Mouse (Mus musculus) kidney, embryonic 15.5 days (tissue): Measurements from ENCODE around the gene Rnasel. TPM values are rescaled to one million over a fixed set of nuclear protein-coding genes. Genes with fewer than 3 reads are reported as not detected.

Source experiments
- ATAC-seq: fragments of 200-750 bp; cut with Nextera tagmentation; replicated peaks from 2 replicates; pipeline ENCODE4 v1.8.0; 2017; ENCODE audit warnings: moderate TSS enrichment; ENCODE audit not compliant: low FRiP score
- H3K27ac ChIP-seq: fragments of 300-500 bp; sonication (generic); 2 replicates; pipeline ENCODE4 v1.5.1; 2015; ENCODE audit warnings: mild to moderate bottlenecking, inconsistent platforms
- H3K27me3 ChIP-seq: fragments of 300-500 bp; sonication (generic); 2 replicates; pipeline ENCODE4 v1.6.1; 2015; ENCODE audit warnings: inconsistent platforms
- H3K36me3 ChIP-seq: fragments of 300-500 bp; sonication (generic); 2 replicates; pipeline ENCODE4 v1.6.1; 2015; ENCODE audit warnings: inconsistent platforms
- H3K4me1 ChIP-seq: fragments of 300-500 bp; sonication (generic); 2 replicates; pipeline ENCODE4 v1.6.1; 2015; ENCODE audit warnings: inconsistent platforms
- H3K4me2 ChIP-seq: fragments of 300-500 bp; sonication (generic); 2 replicates; pipeline ENCODE4 v1.6.1; 2015; ENCODE audit warnings: moderate library complexity, mild to moderate bottlenecking, inconsistent platforms
- H3K4me3 ChIP-seq: fragments of 300-500 bp; sonication (generic); replicated peaks from 2 replicates; pipeline ENCODE4 v1.5.1; 2015; ENCODE audit warnings: mild to moderate bottlenecking, inconsistent platforms
- H3K9ac ChIP-seq: fragments of 300-500 bp; sonication (generic); 2 replicates; pipeline ENCODE4 v1.6.1; 2015; ENCODE audit warnings: mild to moderate bottlenecking, inconsistent platforms
- H3K9me3 ChIP-seq: fragments of 300-500 bp; sonication (generic); replicated peaks from 2 replicates; pipeline ENCODE4 v1.6.1; 2016; ENCODE audit warnings: inconsistent platforms
- WGBS: fragments of 180-500 bp; shearing (Covaris S2); methylation state at CpG from one replicate; pipeline ENCODE4 v1.1.7; 2015; ENCODE audit warnings: mixed read lengths; 5-methylcytosine and 5-hydroxymethylcytosine counted together
- polyA plus RNA-seq: library from polyadenylated mRNA; unstranded; fragments of >200 nt; fragmentation: Nextera tagmentation; extraction: Ambion mirVana; gene quantifications from 2 replicates; pipeline ENCODE4 v1.2.1, GENCODE M21; 2015

Gene Rnasel
- polyA plus RNA-seq, 1 experiment from 2014 or later = 11.6 TPM

DNA sequence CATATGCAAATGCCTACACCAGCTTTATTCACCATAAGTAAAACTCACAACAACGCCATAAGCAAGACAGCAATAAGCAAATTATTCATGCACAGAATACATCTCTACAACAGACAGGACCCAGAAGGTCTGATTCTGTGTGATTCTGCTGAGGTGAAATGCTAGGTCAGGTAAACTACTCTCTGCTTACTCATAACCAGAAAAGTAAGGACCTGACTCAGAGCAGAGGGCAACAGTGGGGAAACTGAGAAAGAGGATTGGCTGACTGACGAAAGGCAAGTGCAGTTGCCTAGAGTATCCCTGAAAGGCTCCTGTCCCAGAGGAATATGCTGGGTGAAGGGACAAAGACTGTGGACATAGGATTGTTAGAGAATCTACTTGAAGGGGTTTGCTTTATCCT lies 36.6 kb upstream of the Rnasel start:
- H3K27ac ChIP-seq = no peak overlapping the region
- WGBS = 95% methylated on average over 2 of the region's 2 CpGs
- no peak overlapping the region for H3K4me2 ChIP-seq
- H3K36me3 ChIP-seq = no peaks in the 10 kb centered on the region
- H3K4me3 ChIP-seq = no peak overlapping the region
- H3K9me3 ChIP-seq = no peaks in the 10 kb centered on the region
- H3K27me3 ChIP-seq = no peaks in the 10 kb centered on the region
- no peak for ATAC-seq
- peaks cover 9% of the 10 kb centered on the region for H3K4me1 ChIP-seq
- no peak overlapping the region for H3K9ac ChIP-seq

GRCm38 (mm10) chr1:153717990-153718389 lies 31.2 kb upstream of the Rnasel start:
- no peak overlapping the region for H3K27ac ChIP-seq

DNA sequence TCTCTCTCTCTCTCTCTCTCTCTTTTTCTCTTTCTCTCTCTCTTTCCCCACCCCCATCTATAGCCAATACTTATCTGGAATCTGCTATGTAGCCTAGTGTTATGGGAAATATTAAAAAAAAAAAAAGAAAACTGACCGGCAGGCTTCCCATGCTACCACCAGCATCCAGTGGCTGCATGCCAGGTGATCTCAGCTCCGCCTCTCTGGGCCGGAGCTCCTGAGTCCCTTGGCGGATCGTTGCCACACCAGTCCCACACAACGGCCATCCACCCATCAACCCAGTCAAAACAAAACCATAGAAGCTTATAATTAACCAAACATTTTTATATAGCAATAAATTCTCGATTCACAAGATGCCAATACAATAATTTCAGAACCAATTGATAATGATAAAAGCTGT lies 28.3 kb upstream of the Rnasel start:
- no peak overlapping the region for H3K27ac ChIP-seq
- no peak overlapping the region for H3K9ac ChIP-seq
- WGBS = 78% methylated on average over 7 of the region's 7 CpGs
- no peaks in the 10 kb centered on the region for H3K36me3 ChIP-seq
- H3K27me3 ChIP-seq = no peaks in the 10 kb centered on the region
- no peak for ATAC-seq
- H3K4me2 ChIP-seq = no peak overlapping the region
- H3K4me1 ChIP-seq = 0 out of 2 replicates have a peak, but pooled peaks cover 3% of the 10 kb centered on the region
- H3K9me3 ChIP-seq = no peaks in the 10 kb centered on the region
- H3K4me3 ChIP-seq = no peak overlapping the region

More at GRCm38 (mm10) chr1:153717990-153718389, 31.2 kb upstream of the Rnasel start:
- no peak for ATAC-seq
- no peak overlapping the region for H3K9ac ChIP-seq
- no peaks in the 10 kb centered on the region for H3K4me1 ChIP-seq
- WGBS = 86% methylated on average over 1 of the region's 1 CpGs
- no peaks in the 10 kb centered on the region for H3K27me3 ChIP-seq
- no peaks in the 10 kb centered on the region for H3K36me3 ChIP-seq
- no peaks in the 10 kb centered on the region for H3K9me3 ChIP-seq
- no peak overlapping the region for H3K4me2 ChIP-seq
- no peak overlapping the region for H3K4me3 ChIP-seq

DNA sequence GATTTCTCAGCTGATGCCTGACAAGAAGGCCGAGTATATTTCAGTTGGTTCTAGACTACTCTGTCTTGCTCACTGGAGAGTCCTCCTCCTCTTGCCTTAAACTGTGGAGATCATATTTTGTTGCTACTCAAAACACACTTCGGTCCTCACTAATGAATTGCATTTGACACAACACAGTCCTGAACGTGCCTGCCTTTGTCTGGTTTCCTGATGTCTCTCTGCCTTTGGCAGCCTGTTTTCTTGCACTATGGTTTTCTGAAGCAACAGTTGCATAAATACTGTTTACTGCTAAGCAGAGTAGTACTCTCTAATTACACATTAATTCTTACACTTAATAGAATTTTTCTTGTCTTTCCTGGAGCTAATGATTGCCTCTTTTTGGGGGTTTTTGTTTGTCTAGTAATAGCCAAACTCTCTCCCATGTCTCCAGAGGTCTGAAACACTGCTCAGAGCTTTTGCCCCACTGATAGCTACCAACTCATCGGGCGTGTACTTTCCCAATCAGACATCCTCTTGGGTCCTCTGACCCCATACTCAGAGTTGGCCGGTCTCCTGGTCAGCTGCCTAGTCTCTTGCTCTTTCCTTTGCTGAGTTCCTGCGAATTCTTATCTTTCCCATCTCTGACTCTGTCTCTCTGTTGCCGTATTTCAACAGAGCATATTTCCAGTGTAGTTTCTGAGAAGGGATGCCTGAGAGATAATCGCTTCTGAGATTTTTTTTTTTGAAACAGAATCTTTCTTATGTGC lies 27.5 kb upstream of the Rnasel start:
- H3K4me3 ChIP-seq = no peak overlapping the region
- no peak for ATAC-seq
- 71% methylated on average over 9 of the region's 9 CpGs for WGBS
- H3K36me3 ChIP-seq = no peaks in the 10 kb centered on the region
- H3K9me3 ChIP-seq = no peaks in the 10 kb centered on the region
- no peak overlapping the region for H3K9ac ChIP-seq
- no peak overlapping the region for H3K4me2 ChIP-seq
- 0 out of 2 replicates have a peak, but pooled peaks cover 3% of the 10 kb centered on the region for H3K4me1 ChIP-seq
- H3K27me3 ChIP-seq = no peaks in the 10 kb centered on the region
- H3K27ac ChIP-seq = no peak overlapping the region

DNA sequence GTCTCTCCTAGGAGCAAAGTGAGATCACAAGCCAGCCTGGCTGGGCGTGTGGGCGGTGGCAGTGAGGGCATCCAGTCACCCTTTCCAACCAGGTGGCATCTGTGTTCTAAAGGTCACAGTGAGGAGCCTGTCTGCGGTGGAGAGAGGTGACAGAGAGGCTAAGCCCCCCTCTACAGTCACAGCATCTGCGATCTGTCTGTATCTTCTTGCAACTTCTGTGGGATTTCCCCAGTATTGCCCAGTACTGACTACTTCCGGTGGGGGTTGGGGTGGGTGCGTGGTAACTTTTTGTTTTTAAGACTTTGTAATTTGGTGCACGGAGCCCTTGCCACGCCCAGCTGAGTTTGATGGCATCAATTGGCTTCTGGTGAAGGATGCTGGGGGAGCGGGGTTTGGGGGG lies 25.8 kb upstream of the Rnasel start:
- H3K9ac ChIP-seq = no peak overlapping the region
- WGBS = 64% methylated on average over 9 of the region's 9 CpGs
- no peak overlapping the region for H3K4me3 ChIP-seq
- ATAC-seq = no peak
- H3K27me3 ChIP-seq = no peaks in the 10 kb centered on the region
- H3K4me2 ChIP-seq = no peak overlapping the region
- H3K36me3 ChIP-seq = no peaks in the 10 kb centered on the region
- H3K9me3 ChIP-seq = no peaks in the 10 kb centered on the region
- 0 out of 2 replicates have a peak, but pooled peaks cover 3% of the 10 kb centered on the region for H3K4me1 ChIP-seq
- H3K27ac ChIP-seq = no peak overlapping the region

DNA sequence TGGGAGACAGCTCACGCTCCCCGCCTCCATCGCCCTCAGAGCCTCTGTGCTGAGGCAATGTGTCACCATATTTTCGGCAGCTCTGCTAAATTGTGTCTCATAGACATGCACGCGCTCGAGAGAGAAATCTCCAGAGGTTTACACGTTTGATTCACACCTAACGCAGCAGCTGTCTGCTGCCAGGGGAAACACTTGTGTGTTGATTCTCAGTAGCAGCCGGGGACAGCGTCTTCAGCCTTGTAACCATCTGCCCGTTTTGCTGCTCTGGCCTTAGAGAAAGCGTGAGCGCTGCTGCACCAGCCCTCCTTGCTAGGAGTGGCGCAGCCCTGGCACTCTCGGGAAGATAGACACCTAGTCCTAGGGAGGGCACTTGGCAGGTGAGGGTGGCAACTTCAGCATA lies 22.6 kb upstream of the Rnasel start:
- H3K27me3 ChIP-seq = no peaks in the 10 kb centered on the region
- no peak overlapping the region for H3K9ac ChIP-seq
- 83% methylated on average over 16 of the region's 16 CpGs for WGBS
- no peaks in the 10 kb centered on the region for H3K9me3 ChIP-seq
- H3K36me3 ChIP-seq = no peaks in the 10 kb centered on the region
- no peak overlapping the region for H3K27ac ChIP-seq
- H3K4me2 ChIP-seq = no peak overlapping the region
- H3K4me3 ChIP-seq = no peak overlapping the region
- 0 out of 2 replicates have a peak, but pooled peaks cover 3% of the 10 kb centered on the region for H3K4me1 ChIP-seq
- no peak for ATAC-seq

- Histone ChIP-seq H3K4me1 (peaks cover 6% of the 10 kb centered on the region), H3K27me3 (no peaks in the 10 kb centered on the region), H3K4me2 (no peak overlapping the region), H3K36me3 (no peaks in the 10 kb centered on the region), H3K9me3 (no peaks in the 10 kb centered on the region), H3K27ac (no peak overlapping the region), H3K4me3 (no peak overlapping the region), H3K9ac (no peak overlapping the region)
- WGBS = 39% methylated on average over 2 of the region's 2 CpGs
- ATAC-seq = no peak
These were observed 19.4 kb upstream of the Rnasel start for GRCm38 (mm10) chr1:153729806-153730205.

- 0 out of 2 replicates have a peak, but pooled peaks have one; percentile 29 for ATAC-seq
- no peak overlapping the region for H3K4me3 ChIP-seq
- no peak overlapping the region for H3K4me2 ChIP-seq
- H3K9me3 ChIP-seq = no peaks in the 10 kb centered on the region
- no peaks in the 10 kb centered on the region for H3K36me3 ChIP-seq
- 56% methylated on average over 3 of the region's 3 CpGs for WGBS
- H3K4me1 ChIP-seq = peaks cover 6% of the 10 kb centered on the region
- H3K27me3 ChIP-seq = peaks cover 4% of the 10 kb centered on the region; the same call in 1 of the 2 replicates
- H3K9ac ChIP-seq = no peak overlapping the region
- 0 out of 2 replicates have a peak overlapping the region, but pooled peaks have one; percentile 11 for H3K27ac ChIP-seq
These were observed 18.6 kb upstream of the Rnasel start for GRCm38 (mm10) chr1:153730671-153731070.

DNA sequence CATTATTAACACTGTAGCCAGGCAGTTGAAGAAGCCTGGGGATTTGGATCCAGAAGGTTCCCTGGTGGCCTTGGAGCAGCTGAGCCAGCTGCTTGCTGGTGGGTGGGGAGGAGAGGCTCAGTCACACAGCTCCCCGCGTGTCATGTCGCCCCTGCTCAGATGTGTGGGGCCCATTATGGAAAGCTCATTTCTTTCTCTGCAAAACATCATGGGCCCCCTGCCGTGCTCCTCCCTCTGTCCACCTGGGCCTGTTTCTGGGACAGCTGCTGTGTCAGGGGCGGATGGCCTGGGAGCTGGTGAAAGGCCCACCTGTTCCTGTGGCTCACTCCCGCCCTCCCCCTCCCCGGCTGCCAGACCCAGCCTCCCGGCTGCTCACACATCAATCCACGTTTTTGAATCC lies 16.0 kb upstream of the Rnasel start:
- Histone ChIP-seq H3K9me3 (no peaks in the 10 kb centered on the region), H3K4me1 (peaks cover 6% of the 10 kb centered on the region), H3K4me2 (no peak overlapping the region), H3K9ac (no peak overlapping the region), H3K27ac (no peak overlapping the region), H3K36me3 (no peaks in the 10 kb centered on the region), H3K27me3 (peaks cover 21% of the 10 kb centered on the region), H3K4me3 (no peak overlapping the region)
- WGBS = 60% methylated on average over 9 of the region's 9 CpGs
- ATAC-seq = no peak

DNA sequence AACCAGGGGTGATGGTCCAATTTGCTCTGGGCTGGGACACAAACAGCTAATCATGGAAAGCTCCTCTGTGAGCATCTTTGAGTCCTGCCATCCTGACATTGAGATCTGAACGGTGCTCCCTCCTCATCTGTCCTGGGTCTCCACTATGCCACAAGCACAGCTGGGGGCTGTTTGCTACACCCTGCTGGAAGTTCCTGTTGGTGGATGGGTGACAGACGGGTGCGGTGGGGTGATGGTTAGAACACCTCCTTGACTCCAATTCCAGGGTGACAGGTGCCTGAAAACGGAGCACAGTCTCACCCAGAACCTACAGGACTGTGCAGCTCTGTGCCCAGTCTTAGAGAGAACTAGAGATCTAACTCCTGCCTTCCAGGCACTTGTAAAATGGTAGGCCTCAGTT lies 14.4 kb upstream of the Rnasel start:
- Histone ChIP-seq H3K36me3 (no peaks in the 10 kb centered on the region), H3K27me3 (peaks cover 35% of the 10 kb centered on the region), H3K9me3 (no peaks in the 10 kb centered on the region), H3K4me1 (peaks cover 12% of the 10 kb centered on the region), H3K27ac (no peak overlapping the region), H3K4me3 (no peak overlapping the region), H3K4me2 (no peak overlapping the region), H3K9ac (no peak overlapping the region)
- WGBS = 83% methylated on average over 4 of the region's 4 CpGs
- ATAC-seq = no peak

- H3K27ac ChIP-seq = no peak overlapping the region
- H3K9me3 ChIP-seq = no peaks in the 10 kb centered on the region
- peaks cover 23% of the 10 kb centered on the region for H3K4me1 ChIP-seq
- peaks cover 45% of the 10 kb centered on the region for H3K27me3 ChIP-seq
- WGBS = 71% methylated on average over 6 of the region's 6 CpGs
- no peak overlapping the region for H3K4me3 ChIP-seq
- no peak overlapping the region for H3K4me2 ChIP-seq
- ATAC-seq = no peak
- no peaks in the 10 kb centered on the region for H3K36me3 ChIP-seq
- H3K9ac ChIP-seq = no peak overlapping the region
These were observed 13.1 kb upstream of the Rnasel start for GRCm38 (mm10) chr1:153736096-153736495.

- no peaks in the 10 kb centered on the region for H3K9me3 ChIP-seq
- H3K9ac ChIP-seq = no peak overlapping the region
- H3K36me3 ChIP-seq = no peaks in the 10 kb centered on the region
- no peak overlapping the region for H3K4me3 ChIP-seq
- 60% methylated on average over 9 of the region's 9 CpGs for WGBS
- H3K4me2 ChIP-seq = no peak overlapping the region
- no peak for ATAC-seq
- H3K4me1 ChIP-seq = peaks cover 30% of the 10 kb centered on the region
- H3K27me3 ChIP-seq = peaks cover 55% of the 10 kb centered on the region
- no peak overlapping the region for H3K27ac ChIP-seq
These were observed 11.8 kb upstream of the Rnasel start for GRCm38 (mm10) chr1:153737101-153738085.
